Mouse (Mus musculus) lung, postnatal 0 days (tissue): ENCODE measurements at regions not wholly inside any gene's neighbourhood (a gene's known extent, or its start where the extent isn't known, plus 50 kb on each side); places are given as distances from the start of the nearest gene placed in this dataset.

Experiments used
- CTCF ChIP-seq: IDR thresholded peaks from 2 replicates; pipeline ENCODE4 v1.5.1; 2016; ENCODE audit warnings: antibody characterized with exemption, mild to moderate bottlenecking
- EP300 ChIP-seq: IDR thresholded peaks from 2 replicates; pipeline ENCODE4 v1.6.1; 2016; ENCODE audit warnings: antibody characterized with exemption, mild to moderate bottlenecking, control low read depth

- TF ChIP-seq EP300 (no peak), CTCF (peak; percentile 70)
These were observed 276.9 kb downstream of the Diras2 start for GRCm38 (mm10) chr13:52254185-52254584.
